Mouse (Mus musculus) limb, embryonic 13.5 days (tissue): ENCODE measurements around the gene Cpm. TPM values are rescaled to one million over a fixed set of nuclear protein-coding genes. Genes with fewer than 3 reads are reported as not detected.

Source experiments
- ATAC-seq: fragments of 200-750 bp; cut with Nextera tagmentation; 2 replicates; pipeline ENCODE4 v1.8.0; 2017; ENCODE audit warnings: low read depth, moderate number of reproducible peaks, moderate TSS enrichment; ENCODE audit not compliant: low FRiP score
- H3K27ac ChIP-seq: fragments of 300-500 bp; sonication (generic); 2 replicates; pipeline ENCODE4 v1.5.1; 2015; ENCODE audit warnings: inconsistent platforms, mild to moderate bottlenecking, moderate library complexity
- H3K27me3 ChIP-seq: fragments of 300-500 bp; sonication (generic); 2 replicates; pipeline ENCODE4 v1.6.1; 2015; ENCODE audit warnings: mild to moderate bottlenecking, inconsistent platforms
- H3K36me3 ChIP-seq: fragments of 300-500 bp; sonication (generic); 2 replicates; pipeline ENCODE4 v1.6.1; 2015; ENCODE audit warnings: inconsistent platforms, mild to moderate bottlenecking, moderate library complexity
- H3K4me1 ChIP-seq: fragments of 300-500 bp; sonication (generic); 2 replicates; pipeline ENCODE4 v1.6.1; 2015; ENCODE audit warnings: inconsistent platforms
- H3K4me2 ChIP-seq: fragments of 300-500 bp; sonication (generic); replicated peaks from 2 replicates; pipeline ENCODE4 v1.6.1; 2015; ENCODE audit warnings: inconsistent platforms, mild to moderate bottlenecking, moderate library complexity
- H3K4me3 ChIP-seq: fragments of 300-500 bp; sonication (generic); 2 replicates; pipeline ENCODE4 v1.5.1; 2015; ENCODE audit warnings: moderate library complexity, mild to moderate bottlenecking, inconsistent platforms
- H3K9ac ChIP-seq: fragments of 300-500 bp; sonication (generic); 2 replicates; pipeline ENCODE4 v1.6.1; 2015; ENCODE audit warnings: mild to moderate bottlenecking, inconsistent platforms
- H3K9me3 ChIP-seq: fragments of 300-500 bp; sonication (generic); 2 replicates; pipeline ENCODE4 v1.6.1; 2016; ENCODE audit warnings: inconsistent platforms
- WGBS: fragments of 180-500 bp; shearing (Covaris S2); methylation state at CpG from one replicate; pipeline ENCODE4 v1.1.7; 2015; 5-methylcytosine and 5-hydroxymethylcytosine counted together
- polyA plus RNA-seq: library from polyadenylated mRNA; unstranded; fragments of >200 nt; fragmentation: Nextera tagmentation; extraction: Ambion mirVana; gene quantifications from 2 replicates; pipeline ENCODE4 v1.2.1, GENCODE M21; 2015

Gene Cpm
- polyA plus RNA-seq, 1 experiment from 2014 or later, result 42.8 TPM

- WGBS, result 95% methylated on average over 11 of the region's 11 CpGs
- H3K27ac ChIP-seq, result no peak overlapping the region
- H3K9ac ChIP-seq, result no peak overlapping the region
- no peaks in the 10 kb centered on the region for H3K27me3 ChIP-seq
- H3K4me1 ChIP-seq, result no peaks in the 10 kb centered on the region
- ATAC-seq, result no peak
- H3K9me3 ChIP-seq, result no peaks in the 10 kb centered on the region
- no peak overlapping the region for H3K4me2 ChIP-seq
- no peak overlapping the region for H3K4me3 ChIP-seq
- H3K36me3 ChIP-seq, result peaks cover 59% of the 10 kb centered on the region
Measured at GRCm38 (mm10) chr10:117689297-117690100, 60.2 kb downstream of the Cpm start.

- Histone ChIP-seq H3K9me3 (no peaks in the 10 kb centered on the region), H3K27ac (no peak overlapping the region), H3K9ac (no peak overlapping the region), H3K4me3 (no peak overlapping the region), H3K4me1 (no peaks in the 10 kb centered on the region), H3K27me3 (no peaks in the 10 kb centered on the region), H3K4me2 (no peak overlapping the region), H3K36me3 (peaks cover 65% of the 10 kb centered on the region)
- WGBS, result 85% methylated on average over 2 of the region's 2 CpGs
- no peak for ATAC-seq
Measured at GRCm38 (mm10) chr10:117690101-117690352, 60.7 kb downstream of the Cpm start.

GRCm38 (mm10) chr10:117690770-117691296 is 61.5 kb downstream of the Cpm start:
- H3K36me3 ChIP-seq, result peaks cover 73% of the 10 kb centered on the region
- H3K4me3 ChIP-seq, result no peak overlapping the region
- ATAC-seq, result no peak
- no peaks in the 10 kb centered on the region for H3K9me3 ChIP-seq
- H3K9ac ChIP-seq, result no peak overlapping the region
- H3K27ac ChIP-seq, result no peak overlapping the region; the same call in 1 of the 2 replicates
- H3K4me1 ChIP-seq, result no peaks in the 10 kb centered on the region
- no peaks in the 10 kb centered on the region for H3K27me3 ChIP-seq
- 97% methylated on average over 3 of the region's 3 CpGs for WGBS
- no peak overlapping the region for H3K4me2 ChIP-seq

- H3K4me3 ChIP-seq, result no peak overlapping the region
- H3K36me3 ChIP-seq, result peaks cover 79% of the 10 kb centered on the region
- no peaks in the 10 kb centered on the region for H3K9me3 ChIP-seq
- no peak overlapping the region for H3K27ac ChIP-seq
- 97% methylated on average over 10 of the region's 10 CpGs for WGBS
- no peak overlapping the region for H3K9ac ChIP-seq
- no peak overlapping the region for H3K4me2 ChIP-seq
- no peaks in the 10 kb centered on the region for H3K4me1 ChIP-seq
- no peaks in the 10 kb centered on the region for H3K27me3 ChIP-seq
- ATAC-seq, result no peak
Measured at GRCm38 (mm10) chr10:117691389-117691968, 62.2 kb downstream of the Cpm start.

GRCm38 (mm10) chr10:117692173-117692572 is 62.9 kb downstream of the Cpm start:
- no peak overlapping the region for H3K9ac ChIP-seq

GRCm38 (mm10) chr10:117692953-117693352 is 63.7 kb downstream of the Cpm start:
- no peaks in the 10 kb centered on the region for H3K9me3 ChIP-seq

More at GRCm38 (mm10) chr10:117692173-117692572, 62.9 kb downstream of the Cpm start:
- Histone ChIP-seq H3K27me3 (no peaks in the 10 kb centered on the region), H3K36me3 (peaks cover 86% of the 10 kb centered on the region), H3K4me2 (no peak overlapping the region), H3K27ac (no peak overlapping the region), H3K9me3 (no peaks in the 10 kb centered on the region), H3K4me3 (no peak overlapping the region), H3K4me1 (no peaks in the 10 kb centered on the region)
- ATAC-seq, result no peak

GRCm38 (mm10) chr10:117694255-117694953 is 65.1 kb downstream of the Cpm start:
- H3K36me3 ChIP-seq, result peaks cover 92% of the 10 kb centered on the region
- no peak overlapping the region for H3K9ac ChIP-seq
- no peaks in the 10 kb centered on the region for H3K27me3 ChIP-seq
- 96% methylated on average over 6 of the region's 6 CpGs for WGBS
- no peaks in the 10 kb centered on the region for H3K9me3 ChIP-seq
- no peaks in the 10 kb centered on the region for H3K4me1 ChIP-seq
- no peak overlapping the region for H3K4me3 ChIP-seq
- ATAC-seq, result no peak
- H3K4me2 ChIP-seq, result no peak overlapping the region
- H3K27ac ChIP-seq, result no peak overlapping the region

More at GRCm38 (mm10) chr10:117692953-117693352, 63.7 kb downstream of the Cpm start:
- H3K27me3 ChIP-seq, result no peaks in the 10 kb centered on the region
- H3K9ac ChIP-seq, result no peak overlapping the region
- no peaks in the 10 kb centered on the region for H3K4me1 ChIP-seq
- no peak overlapping the region for H3K27ac ChIP-seq
- no peak for ATAC-seq
- H3K36me3 ChIP-seq, result peaks cover 90% of the 10 kb centered on the region
- no peak overlapping the region for H3K4me3 ChIP-seq
- WGBS, result 92% methylated on average over 5 of the region's 5 CpGs
- no peak overlapping the region for H3K4me2 ChIP-seq

- H3K9me3 ChIP-seq, result no peaks in the 10 kb centered on the region
- H3K4me3 ChIP-seq, result no peak overlapping the region
- no peaks in the 10 kb centered on the region for H3K27me3 ChIP-seq
- H3K4me2 ChIP-seq, result no peak overlapping the region
- 95% methylated on average over 4 of the region's 4 CpGs for WGBS
- peaks cover 94% of the 10 kb centered on the region for H3K36me3 ChIP-seq
- H3K9ac ChIP-seq, result no peak overlapping the region
- ATAC-seq, result no peak
- no peak overlapping the region for H3K27ac ChIP-seq
- no peaks in the 10 kb centered on the region for H3K4me1 ChIP-seq
Measured at GRCm38 (mm10) chr10:117695027-117695426, 65.7 kb downstream of the Cpm start.

GRCm38 (mm10) chr10:117695605-117696004 is 66.3 kb downstream of the Cpm start:
- Histone ChIP-seq H3K27me3 (no peaks in the 10 kb centered on the region), H3K4me2 (no peak overlapping the region), H3K4me3 (no peak overlapping the region), H3K9ac (no peak overlapping the region), H3K36me3 (peaks cover 94% of the 10 kb centered on the region), H3K27ac (no peak overlapping the region), H3K4me1 (no peaks in the 10 kb centered on the region), H3K9me3 (no peaks in the 10 kb centered on the region)
- 94% methylated on average over 4 of the region's 4 CpGs for WGBS
- no peak for ATAC-seq

- Histone ChIP-seq H3K4me1 (no peaks in the 10 kb centered on the region), H3K4me2 (no peak overlapping the region), H3K27me3 (no peaks in the 10 kb centered on the region), H3K36me3 (peaks cover 94% of the 10 kb centered on the region), H3K9ac (no peak overlapping the region), H3K9me3 (no peaks in the 10 kb centered on the region), H3K4me3 (no peak overlapping the region), H3K27ac (no peak overlapping the region)
- WGBS, result 89% methylated on average over 8 of the region's 8 CpGs
- no peak for ATAC-seq
Measured at GRCm38 (mm10) chr10:117696021-117696826, 66.9 kb downstream of the Cpm start.

GRCm38 (mm10) chr10:117696827-117697560 is 67.7 kb downstream of the Cpm start:
- Histone ChIP-seq H3K9me3 (no peaks in the 10 kb centered on the region), H3K4me1 (no peaks in the 10 kb centered on the region), H3K27me3 (no peaks in the 10 kb centered on the region), H3K4me2 (no peak overlapping the region), H3K36me3 (peaks cover 94% of the 10 kb centered on the region), H3K27ac (no peak overlapping the region), H3K4me3 (no peak overlapping the region), H3K9ac (no peak overlapping the region)
- ATAC-seq, result no peak
- WGBS, result 84% methylated on average over 6 of the region's 6 CpGs
